Mouse (Mus musculus): ENCODE data around the gene Dnajc15. TPM values are rescaled to one million over a fixed set of nuclear protein-coding genes. Genes with fewer than 3 reads are reported as not detected.
A peak's percentile ranks its signal among the peaks of the same experiment; 100 is the strongest.

The Dnajc15 gene
- total RNA-seq, 2 experiments from 2014 or later, result 61.5 to 64.1 TPM

- no peak for DNase-seq (ENCODE audit: low spot score in 2 of 2)
Observed at GRCm38 (mm10) chr14:77860841-77861560, 13.9 kb downstream of the Dnajc15 start.

- DNase-seq (ENCODE audit: low spot score in 2 of 2), result no peak
Observed at GRCm38 (mm10) chr14:77859894-77860293, 15.0 kb downstream of the Dnajc15 start.

DNA sequence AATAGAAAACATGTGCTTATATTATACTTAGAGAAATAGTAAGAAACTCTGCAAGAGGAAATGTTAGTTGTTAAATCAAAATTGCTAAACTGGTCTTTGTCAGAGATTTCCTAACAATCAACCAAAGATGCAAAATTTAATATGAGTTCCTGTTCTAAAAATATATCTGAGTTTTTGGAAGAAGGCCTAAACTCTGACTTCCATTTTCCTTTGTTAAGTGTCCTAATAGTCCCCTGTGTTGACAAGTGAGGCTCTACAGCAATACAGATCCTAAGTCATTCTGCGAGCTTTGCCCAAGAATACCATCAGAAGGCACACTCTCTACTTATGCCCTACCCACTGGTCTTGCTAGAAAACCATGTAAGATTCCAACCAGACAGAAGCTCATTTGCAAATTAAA, 21.0 kb downstream of the Dnajc15 start:
- DNase-seq (ENCODE audit: low spot score in 2 of 2), result no peak

DNA sequence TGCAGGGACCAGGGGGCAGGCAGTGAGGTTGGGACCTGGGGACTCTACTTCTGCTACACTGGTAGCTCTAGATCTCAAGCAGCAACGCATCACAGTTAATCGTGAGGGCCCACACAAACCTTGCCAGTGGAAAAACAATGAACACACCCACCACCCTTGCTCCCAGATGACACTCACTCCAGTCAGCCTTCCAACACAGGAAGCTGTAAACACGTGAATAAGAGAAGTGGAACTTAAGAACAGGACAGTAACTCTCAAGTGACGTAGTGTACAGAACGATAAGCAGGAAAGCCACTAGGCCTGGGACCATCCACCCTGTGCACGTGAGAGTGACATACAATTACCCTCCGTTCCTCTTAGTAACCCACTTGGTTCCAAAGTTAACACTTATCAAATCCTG, 25.1 kb downstream of the Dnajc15 start:
- DNase-seq (ENCODE audit: low spot score in 2 of 2), result no peak

- DNase-seq (ENCODE audit: low spot score in 2 of 2), result no peak
Observed at GRCm38 (mm10) chr14:77848349-77848748, 26.6 kb downstream of the Dnajc15 start.

GRCm38 (mm10) chr14:77846206-77846605, 28.7 kb downstream of the Dnajc15 start:
- no peak for DNase-seq (ENCODE audit: low spot score in 2 of 2)

- DNase-seq (ENCODE audit: low spot score in 2 of 2), result no peak
Observed at GRCm38 (mm10) chr14:77845479-77845878, 29.4 kb downstream of the Dnajc15 start.

DNA sequence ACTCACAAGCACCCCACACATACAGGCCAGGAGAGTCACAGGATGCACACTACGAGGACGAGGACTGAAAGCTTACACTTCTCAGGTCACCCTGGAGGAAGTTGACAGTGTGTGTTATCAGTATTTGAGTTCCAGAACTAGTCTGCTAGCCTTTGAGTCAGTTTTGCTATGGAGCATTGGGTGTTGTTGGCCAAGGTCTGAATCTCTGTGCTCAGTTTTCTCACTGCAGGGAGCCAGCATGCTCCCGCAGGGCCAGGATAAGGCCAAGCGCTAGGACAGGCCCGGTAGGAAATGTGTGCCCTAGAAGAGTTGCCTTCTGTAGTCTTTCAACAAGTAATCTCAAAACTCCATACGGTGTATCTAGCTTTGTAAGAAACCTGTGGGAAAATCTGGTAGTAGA, 34.4 kb downstream of the Dnajc15 start:
- DNase-seq (ENCODE audit: low spot score in 2 of 2), result no peak

DNA sequence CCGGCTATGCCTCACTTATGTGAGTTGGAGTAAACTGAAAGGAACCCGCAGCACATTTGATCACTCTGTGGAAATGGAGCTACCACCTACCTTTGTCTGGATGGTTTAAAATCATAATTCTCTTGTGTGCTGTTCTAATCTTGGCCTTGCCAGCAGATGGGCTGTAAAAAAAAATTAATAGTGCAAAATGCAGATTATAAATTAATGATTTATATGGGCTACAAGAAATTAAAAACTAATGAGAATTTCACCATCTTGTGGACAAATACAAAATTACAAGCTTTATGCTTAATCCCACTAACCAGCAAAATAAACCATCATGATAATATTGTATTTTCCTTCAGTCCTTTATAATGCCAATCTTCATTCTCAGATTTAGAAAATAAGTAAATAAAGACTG, 34.8 kb downstream of the Dnajc15 start:
- DNase-seq (ENCODE audit: low spot score in 2 of 2), result peak in 1 of 2 experiments; percentile 65

- no peak for DNase-seq (ENCODE audit: low spot score in 2 of 2)
Observed at GRCm38 (mm10) chr14:77836794-77837193, 38.1 kb downstream of the Dnajc15 start.

DNA sequence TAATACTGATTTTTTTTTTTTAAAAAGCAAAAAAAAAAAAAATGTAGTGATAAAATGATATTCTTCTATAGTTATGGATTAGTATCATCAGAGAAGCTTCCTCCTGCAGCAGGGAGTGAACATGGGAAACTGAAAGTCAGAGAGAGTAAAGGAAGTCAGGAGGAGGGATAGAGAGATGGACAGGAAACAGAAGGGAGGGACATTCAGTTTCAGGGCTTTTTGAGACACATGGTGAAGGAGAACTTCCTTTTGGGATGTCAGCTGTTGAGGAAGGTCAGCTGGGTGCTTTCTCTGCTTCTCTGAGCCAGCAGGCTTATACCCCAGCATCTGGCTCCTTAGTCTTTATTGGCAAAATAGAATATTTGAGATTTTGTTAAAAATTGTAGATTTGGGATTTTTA, 42.6 kb downstream of the Dnajc15 start:
- no peak for DNase-seq (ENCODE audit: low spot score in 2 of 2)

DNA sequence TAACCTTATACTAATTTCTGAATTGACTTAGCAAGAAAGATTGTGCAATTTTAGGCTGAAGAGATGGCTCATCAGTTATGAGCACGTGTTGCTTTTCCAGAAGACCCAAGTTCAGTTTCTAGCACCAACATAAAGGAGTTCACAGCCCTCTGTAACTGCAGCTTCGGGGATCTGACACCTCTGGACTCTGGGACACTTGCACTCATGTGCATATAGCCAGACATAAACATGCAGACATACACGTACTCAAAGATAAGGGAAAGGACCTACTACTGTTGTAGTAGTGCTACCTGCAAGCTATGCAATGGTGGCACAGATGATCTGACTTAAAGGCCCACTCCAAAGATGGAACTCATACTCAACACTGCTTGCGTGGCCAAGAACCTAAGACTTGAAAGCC, 43.0 kb downstream of the Dnajc15 start:
- DNase-seq (ENCODE audit: low spot score in 2 of 2), result no peak

DNA sequence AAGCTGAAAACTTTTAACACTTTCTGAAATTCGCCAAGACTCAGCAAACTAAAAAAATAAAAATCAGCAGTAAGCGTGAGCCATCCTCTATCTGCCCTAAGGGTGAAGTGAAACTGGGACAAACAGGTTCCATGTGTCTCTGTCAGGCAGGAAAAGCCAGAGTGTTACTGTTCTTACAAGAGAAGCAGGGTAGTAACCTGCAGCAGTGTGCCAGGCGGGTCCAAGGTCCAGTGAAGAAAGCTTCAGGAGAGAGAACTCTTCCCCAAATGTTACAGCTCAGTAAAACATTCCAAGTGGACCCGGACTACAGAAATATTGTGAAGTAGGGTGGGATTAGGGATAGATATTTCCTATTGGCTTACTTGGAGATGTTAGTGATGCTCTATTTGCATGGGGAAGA, 45.3 kb downstream of the Dnajc15 start:
- no peak for DNase-seq (ENCODE audit: low spot score in 2 of 2)

- no peak for DNase-seq (ENCODE audit: low spot score in 2 of 2)
Observed at GRCm38 (mm10) chr14:77825891-77826290, 49.0 kb downstream of the Dnajc15 start.

- DNase-seq (ENCODE audit: low spot score in 2 of 2), result no peak
Observed at GRCm38 (mm10) chr14:77825121-77825520, 49.8 kb downstream of the Dnajc15 start.

DNA sequence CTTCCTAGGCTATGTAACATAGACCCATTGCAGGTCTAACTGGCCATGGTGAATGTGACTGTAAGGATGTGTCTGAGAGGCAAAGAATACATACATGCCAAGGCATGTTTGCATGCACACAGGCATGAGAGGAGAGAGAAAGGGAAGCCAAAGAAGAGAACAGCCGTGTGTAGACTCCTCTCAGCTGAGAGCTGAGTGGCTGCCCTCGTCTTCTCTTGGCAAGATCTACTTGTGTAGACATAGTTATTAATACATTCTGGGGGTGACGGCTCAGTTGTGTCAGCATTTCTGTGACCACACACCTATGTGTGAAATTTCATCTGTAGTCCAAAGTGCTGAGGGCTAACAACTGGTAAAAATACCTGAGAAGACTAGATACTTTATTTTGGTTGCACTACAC, 55.1 kb downstream of the Dnajc15 start:
- no peak for DNase-seq (ENCODE audit: low spot score in 2 of 2)

GRCm38 (mm10) chr14:77817561-77817960, 57.4 kb downstream of the Dnajc15 start:
- peak in 1 of 2 experiments; percentile 43 for DNase-seq (ENCODE audit: low spot score in 2 of 2)

DNA sequence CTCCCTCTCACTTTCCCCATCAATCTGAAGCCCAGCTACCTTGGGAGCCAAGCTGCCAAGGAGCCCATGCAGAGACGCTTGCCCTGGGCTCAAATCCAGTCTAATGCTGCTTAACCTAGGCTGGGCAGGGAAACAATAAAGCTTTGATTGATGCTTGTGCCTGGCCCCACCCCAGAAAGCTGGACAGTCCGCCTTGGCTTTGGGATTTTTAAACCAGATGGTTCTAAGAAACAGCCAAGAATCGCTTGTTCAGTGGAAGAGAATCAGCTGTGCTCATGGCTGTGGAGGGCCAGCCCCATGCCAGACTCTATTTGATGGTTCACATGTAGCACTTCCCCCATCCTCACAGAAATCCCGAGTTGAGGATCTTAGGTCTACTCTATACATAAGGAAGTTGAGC, 60.0 kb downstream of the Dnajc15 start:
- DNase-seq (ENCODE audit: low spot score in 2 of 2), result peak in 1 of 2 experiments; percentile 58

GRCm38 (mm10) chr14:77812890-77813289, 62.0 kb downstream of the Dnajc15 start:
- DNase-seq (ENCODE audit: low spot score in 2 of 2), result no peak

GRCm38 (mm10) chr14:77811466-77811865, 63.5 kb downstream of the Dnajc15 start:
- no peak for DNase-seq (ENCODE audit: low spot score in 2 of 2)

GRCm38 (mm10) chr14:77807836-77808235, 67.1 kb downstream of the Dnajc15 start:
- DNase-seq (ENCODE audit: low spot score in 2 of 2), result no peak

- no peak for DNase-seq (ENCODE audit: low spot score in 2 of 2)
Observed at GRCm38 (mm10) chr14:77806345-77806744, 68.6 kb downstream of the Dnajc15 start.

DNA sequence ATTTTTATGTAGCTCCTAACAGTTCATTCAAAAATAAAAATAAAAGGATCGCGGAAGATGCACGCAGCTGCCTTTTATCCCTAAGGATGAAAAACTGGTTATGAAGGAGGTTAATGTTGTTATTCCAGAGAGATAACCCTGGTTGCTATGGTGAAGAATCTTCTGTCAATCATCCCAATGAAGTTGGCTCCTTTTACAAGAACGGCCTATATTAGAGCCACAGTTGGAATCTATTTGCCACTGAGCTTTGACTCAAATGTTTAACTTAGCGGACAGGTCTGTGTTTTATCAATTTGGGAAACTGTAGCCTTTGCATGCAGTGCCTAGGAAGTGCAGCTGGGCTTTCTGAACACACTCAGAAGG, 72.7 kb downstream of the Dnajc15 start:
- no peak for DNase-seq (ENCODE audit: low spot score in 2 of 2)

Measured in layer of hippocampus, postnatal 14 days (tissue).